Mouse (Mus musculus) embryonic facial prominence, embryonic 15.5 days (tissue): ENCODE measurements around the gene Olfr1346. TPM values are rescaled to one million over a fixed set of nuclear protein-coding genes. Genes with fewer than 3 reads are reported as not detected.
"Not testable (repeated sequence)": the region's sequence is repeated elsewhere in the genome, so short reads cannot be mapped to it uniquely, and the experiment has no call there.

Experiments
- ATAC-seq: fragments of 200-750 bp; cut with Nextera tagmentation; 2 replicates; pipeline ENCODE4 v1.8.0; 2017; ENCODE audit warnings: low read depth, moderate TSS enrichment; ENCODE audit not compliant: insufficient number of reproducible peaks, low FRiP score, low TSS enrichment
- H3K27ac ChIP-seq: fragments of 300-500 bp; sonication (generic); replicated peaks from 2 replicates; pipeline ENCODE4 v1.5.1; 2015; ENCODE audit warnings: mild to moderate bottlenecking, inconsistent platforms
- H3K27me3 ChIP-seq: fragments of 300-500 bp; sonication (generic); 2 replicates; pipeline ENCODE4 v1.6.1; 2015; ENCODE audit warnings: inconsistent platforms
- H3K36me3 ChIP-seq: fragments of 300-500 bp; sonication (generic); 2 replicates; pipeline ENCODE4 v1.6.1; 2015; ENCODE audit warnings: mild to moderate bottlenecking, inconsistent platforms
- H3K4me1 ChIP-seq: fragments of 300-500 bp; sonication (generic); 2 replicates; pipeline ENCODE4 v1.6.1; 2015; ENCODE audit warnings: inconsistent platforms
- H3K4me2 ChIP-seq: fragments of 300-500 bp; sonication (generic); replicated peaks from 2 replicates; pipeline ENCODE4 v1.6.1; 2015; ENCODE audit warnings: mild to moderate bottlenecking, inconsistent platforms
- H3K4me3 ChIP-seq: fragments of 300-500 bp; sonication (generic); replicated peaks from 2 replicates; pipeline ENCODE4 v1.5.1; 2015; ENCODE audit warnings: mild to moderate bottlenecking, inconsistent platforms
- H3K9ac ChIP-seq: fragments of 300-500 bp; sonication (generic); 2 replicates; pipeline ENCODE4 v1.6.1; 2015; ENCODE audit warnings: inconsistent platforms
- H3K9me3 ChIP-seq: fragments of 300-500 bp; sonication (generic); replicated peaks from 2 replicates; pipeline ENCODE4 v1.6.1; 2016; ENCODE audit warnings: inconsistent platforms
- WGBS: fragments of 180-500 bp; shearing (Covaris S2); methylation state at CpG from one replicate; pipeline ENCODE4 v1.1.7; 2015; 5-methylcytosine and 5-hydroxymethylcytosine counted together
- polyA plus RNA-seq: library from polyadenylated mRNA; unstranded; fragments of >200 nt; fragmentation: Nextera tagmentation; extraction: Ambion mirVana; gene quantifications from 2 replicates; pipeline ENCODE4 v1.2.1, GENCODE M21; 2015

The Olfr1346 gene
- not detected in 2 replicates for polyA plus RNA-seq

DNA sequence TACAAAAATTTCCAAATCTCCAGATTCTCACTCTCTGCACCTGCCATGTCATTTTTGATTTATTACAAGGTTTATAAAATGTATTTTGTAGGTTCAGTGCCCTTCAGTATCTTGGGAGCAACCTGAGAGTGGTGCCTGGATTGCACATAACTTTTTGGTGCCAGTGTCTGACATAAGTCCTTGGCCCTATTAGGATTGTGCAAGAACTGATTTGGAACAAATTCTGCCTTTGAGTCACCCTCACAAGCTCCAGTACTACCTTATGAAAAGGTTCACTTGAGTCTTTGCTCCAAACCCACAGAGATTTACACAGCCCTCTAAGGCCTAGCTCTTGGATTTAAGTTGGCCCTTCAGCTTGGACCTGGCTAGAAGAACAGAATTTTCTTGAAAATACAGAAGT lies at the start of gene Olfr1346:
Gene Olfr1346, plus strand, starts transcription at position 151 of the 400 bp plus-strand sequence.
- no peak within 1 kb of the TSS for H3K4me3 ChIP-seq
- no peak within 1 kb of the TSS for H3K9ac ChIP-seq
- no peaks in the 10 kb centered on the region for H3K36me3 ChIP-seq
- ATAC-seq: no peak
- no peak within 1 kb of the TSS for H3K4me2 ChIP-seq
- no peaks in the 10 kb centered on the region for H3K27me3 ChIP-seq
- no peaks in the 10 kb centered on the region for H3K9me3 ChIP-seq
- no peaks in the 10 kb centered on the region for H3K4me1 ChIP-seq
- no peak within 1 kb of the TSS for H3K27ac ChIP-seq

DNA sequence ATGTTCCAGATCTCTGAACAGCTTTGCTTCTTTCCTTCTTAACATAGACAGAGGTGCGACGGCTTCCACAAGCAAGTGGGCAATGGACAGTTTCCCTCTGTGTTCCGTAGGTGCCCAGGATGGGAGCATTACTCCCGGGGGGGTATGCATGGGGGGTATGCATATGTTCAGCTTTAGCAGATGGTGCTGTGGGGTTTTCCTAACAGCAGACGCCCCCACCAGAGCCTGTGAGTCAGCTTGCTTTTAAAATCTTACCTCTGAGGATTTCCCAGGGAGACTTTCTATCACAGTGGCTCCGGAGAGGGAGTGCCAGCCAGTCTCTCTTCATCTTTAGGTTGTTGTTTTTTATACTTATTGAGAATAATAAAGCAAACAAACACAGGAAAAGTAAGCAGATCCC lies 47.0 kb upstream of the Olfr1346 start:
- ATAC-seq: no peak
- Histone ChIP-seq H3K4me3 (no peak overlapping the region), H3K4me2 (no peak overlapping the region), H3K27ac (no peak overlapping the region), H3K9me3 (no peaks in the 10 kb centered on the region), H3K36me3 (no peaks in the 10 kb centered on the region), H3K4me1 (no peaks in the 10 kb centered on the region), H3K9ac (no peak overlapping the region), H3K27me3 (no peaks in the 10 kb centered on the region)
- 70% methylated on average over 6 of the region's 6 CpGs for WGBS

DNA sequence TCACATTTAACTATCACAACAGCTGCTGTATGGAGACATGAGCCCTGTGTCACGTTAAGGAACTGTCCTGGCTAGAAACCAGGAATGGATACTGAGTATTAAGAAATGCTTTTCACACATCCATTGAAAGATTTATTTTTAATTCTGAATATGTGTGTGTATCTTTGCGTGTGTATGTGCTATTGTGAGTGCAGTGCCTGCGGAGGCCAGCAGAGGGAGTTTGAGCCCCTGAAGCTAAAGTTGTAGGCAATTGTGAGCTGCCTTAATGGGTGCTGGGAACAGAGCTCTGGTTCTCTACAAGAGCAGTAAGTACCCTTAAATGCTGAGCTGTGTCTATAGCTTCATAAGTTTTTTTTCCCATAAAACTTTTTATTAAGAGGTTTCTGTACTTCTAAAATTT lies 37.5 kb upstream of the Olfr1346 start:
- no peak overlapping the region for H3K4me3 ChIP-seq
- H3K9ac ChIP-seq: no peak overlapping the region
- no peak overlapping the region for H3K4me2 ChIP-seq
- H3K27ac ChIP-seq: no peak overlapping the region
- no peak for ATAC-seq
- no peaks in the 10 kb centered on the region for H3K36me3 ChIP-seq
- no peaks in the 10 kb centered on the region for H3K27me3 ChIP-seq
- 81% methylated on average over 3 of the region's 3 CpGs for WGBS
- H3K4me1 ChIP-seq: no peaks in the 10 kb centered on the region
- H3K9me3 ChIP-seq: no peaks in the 10 kb centered on the region

DNA sequence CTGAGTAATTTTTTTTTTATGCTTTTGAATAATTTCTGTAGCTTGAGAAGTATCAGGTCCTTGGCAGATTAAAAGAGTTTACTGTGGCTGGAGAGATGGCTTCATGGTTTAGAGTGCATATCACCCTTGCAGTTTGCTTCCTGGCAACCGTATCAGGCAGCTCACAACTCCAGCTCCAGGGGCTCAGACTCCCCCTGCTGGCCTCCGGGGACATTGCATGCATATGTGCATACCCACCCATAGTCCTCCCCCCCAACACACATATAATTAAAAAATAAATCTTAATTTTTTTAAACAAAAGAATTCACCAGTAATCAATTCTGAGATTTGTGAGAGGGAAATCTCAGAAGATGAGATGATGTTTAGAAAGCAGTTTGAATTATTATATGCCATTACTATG lies 36.6 kb upstream of the Olfr1346 start:
- whole genome bisulfite sequencing: 40% methylated on average over 2 of the region's 2 CpGs
- Histone ChIP-seq H3K4me1 (no peaks in the 10 kb centered on the region), H3K9me3 (no peaks in the 10 kb centered on the region)

DNA sequence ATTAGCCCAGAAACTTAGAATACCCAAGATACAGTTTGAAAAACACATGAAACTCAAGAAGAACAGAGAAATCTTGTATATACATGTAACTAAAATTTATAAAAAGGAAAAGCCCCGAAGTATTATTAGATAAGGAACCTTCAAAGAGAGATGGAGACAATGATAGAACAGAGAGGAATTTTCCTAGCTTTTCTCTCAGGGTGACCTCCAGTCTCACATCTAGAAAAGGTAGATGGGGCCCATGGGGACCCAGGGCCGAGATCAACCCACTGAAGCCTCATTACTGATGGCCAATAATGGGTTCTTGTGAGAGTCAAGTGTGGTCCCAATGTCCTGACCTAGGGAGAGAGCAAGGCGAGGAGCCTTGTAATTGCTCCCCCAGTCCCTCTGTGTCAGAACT lies 28.5 kb upstream of the Olfr1346 start, which contains the start of gene Olfr1344:
Gene Olfr1344, plus strand, starts transcription at position 301 of the 400 bp plus-strand sequence.
- no peak for ATAC-seq
- WGBS: 68% methylated on average over 3 of the region's 3 CpGs

More for the DNA sequence above, 36.6 kb upstream of the Olfr1346 start:
- Histone ChIP-seq H3K27ac (no peak overlapping the region), H3K9ac (no peak overlapping the region), H3K36me3 (no peaks in the 10 kb centered on the region), H3K4me2 (no peak overlapping the region), H3K4me3 (no peak overlapping the region), H3K27me3 (no peaks in the 10 kb centered on the region)
- no peak for ATAC-seq

DNA sequence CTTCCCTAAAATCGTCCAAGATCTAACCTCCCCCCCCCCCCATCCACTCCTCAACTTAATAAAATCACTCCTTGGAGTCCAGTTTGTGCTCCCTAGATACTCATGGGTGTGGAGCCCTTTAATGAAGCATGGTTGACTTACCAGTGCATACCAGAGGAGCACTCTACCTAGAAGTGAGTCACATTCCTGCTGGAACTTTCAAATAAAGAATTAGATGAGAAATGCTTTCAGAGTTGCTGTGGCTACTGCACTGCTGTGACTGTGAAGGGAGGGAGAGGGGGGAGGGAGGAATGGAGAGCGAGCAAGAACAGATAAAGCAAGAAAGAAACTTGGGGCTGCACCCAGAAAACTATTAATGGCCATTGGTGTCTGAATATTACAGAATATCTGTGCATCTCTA lies 25.7 kb upstream of the Olfr1346 start:
- H3K27ac ChIP-seq: no peak overlapping the region
- no peaks in the 10 kb centered on the region for H3K36me3 ChIP-seq
- H3K9ac ChIP-seq: no peak overlapping the region
- H3K4me2 ChIP-seq: no peak overlapping the region
- H3K9me3 ChIP-seq: no peaks in the 10 kb centered on the region
- WGBS: 75% methylated on average over 2 of the region's 2 CpGs
- H3K27me3 ChIP-seq: no peaks in the 10 kb centered on the region
- no peaks in the 10 kb centered on the region for H3K4me1 ChIP-seq
- no peak overlapping the region for H3K4me3 ChIP-seq
- ATAC-seq: no peak

More for the DNA sequence above, 28.5 kb upstream of the Olfr1346 start, which contains the start of gene Olfr1344:
- no peaks in the 10 kb centered on the region for H3K9me3 ChIP-seq
- no peak within 1 kb of the TSS for H3K9ac ChIP-seq
- no peak within 1 kb of the TSS for H3K4me2 ChIP-seq
- no peaks in the 10 kb centered on the region for H3K36me3 ChIP-seq
- H3K4me3 ChIP-seq: no peak within 1 kb of the TSS
- H3K27ac ChIP-seq: no peak within 1 kb of the TSS
- H3K27me3 ChIP-seq: no peaks in the 10 kb centered on the region
- H3K4me1 ChIP-seq: no peaks in the 10 kb centered on the region

DNA sequence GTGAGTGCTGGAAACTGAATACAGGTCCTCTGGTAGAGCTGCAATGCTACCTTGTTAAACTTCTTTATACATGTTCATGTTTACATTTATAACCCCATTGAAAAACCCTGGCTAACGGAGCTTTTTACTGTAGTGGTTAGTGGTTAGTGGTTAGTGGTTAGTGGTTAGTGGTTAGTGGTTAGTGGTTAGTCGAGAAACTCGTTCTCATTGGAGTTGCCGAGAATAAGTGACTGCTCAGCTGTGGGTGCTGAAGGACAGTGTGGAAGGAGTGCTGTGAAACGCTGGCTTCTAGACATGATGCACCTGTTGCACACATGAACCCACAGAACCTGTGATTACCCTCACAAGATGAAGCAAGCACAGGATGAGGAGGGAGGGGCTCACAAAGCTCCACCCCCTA lies 19.1 kb upstream of the Olfr1346 start:
- WGBS: 79% methylated on average over 5 of the region's 5 CpGs
- no peaks in the 10 kb centered on the region for H3K4me1 ChIP-seq
- no peak for ATAC-seq
- H3K36me3 ChIP-seq: no peaks in the 10 kb centered on the region
- no peaks in the 10 kb centered on the region for H3K9me3 ChIP-seq
- no peak overlapping the region for H3K4me2 ChIP-seq
- H3K27ac ChIP-seq: no peak overlapping the region
- H3K9ac ChIP-seq: no peak overlapping the region
- H3K4me3 ChIP-seq: no peak overlapping the region
- no peaks in the 10 kb centered on the region for H3K27me3 ChIP-seq

DNA sequence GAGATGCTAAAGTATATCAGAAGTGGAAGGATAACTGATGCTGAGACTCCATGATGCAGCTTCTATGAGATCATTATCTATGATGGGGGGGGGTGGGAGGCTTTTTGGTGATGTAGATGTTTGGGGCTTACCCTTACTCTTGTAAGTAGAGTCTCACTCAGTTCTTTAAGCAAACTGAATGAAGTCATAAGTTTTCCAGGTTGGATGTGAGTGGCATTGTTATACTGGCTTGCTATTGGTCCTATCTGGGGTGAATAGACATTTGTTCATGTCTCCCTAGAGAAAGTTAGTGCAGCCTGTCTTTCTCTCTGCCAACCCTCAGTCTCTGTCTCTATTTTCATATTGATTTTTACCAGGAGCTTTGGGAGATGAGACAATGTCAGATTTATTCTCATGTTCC lies 11.0 kb upstream of the Olfr1346 start, which contains the start of gene Olfr1336:
Gene Olfr1336, plus strand, starts transcription at position 301 of the 400 bp plus-strand sequence.
- Histone ChIP-seq H3K27me3 (no peaks in the 10 kb centered on the region), H3K9ac (no peak within 1 kb of the TSS), H3K4me3 (no peak within 1 kb of the TSS), H3K4me1 (no peaks in the 10 kb centered on the region), H3K4me2 (no peak within 1 kb of the TSS), H3K27ac (no peak within 1 kb of the TSS), H3K9me3 (0 out of 2 replicates have a peak, but pooled peaks cover 3% of the 10 kb centered on the region), H3K36me3 (no peaks in the 10 kb centered on the region)
- ATAC-seq: no peak

DNA sequence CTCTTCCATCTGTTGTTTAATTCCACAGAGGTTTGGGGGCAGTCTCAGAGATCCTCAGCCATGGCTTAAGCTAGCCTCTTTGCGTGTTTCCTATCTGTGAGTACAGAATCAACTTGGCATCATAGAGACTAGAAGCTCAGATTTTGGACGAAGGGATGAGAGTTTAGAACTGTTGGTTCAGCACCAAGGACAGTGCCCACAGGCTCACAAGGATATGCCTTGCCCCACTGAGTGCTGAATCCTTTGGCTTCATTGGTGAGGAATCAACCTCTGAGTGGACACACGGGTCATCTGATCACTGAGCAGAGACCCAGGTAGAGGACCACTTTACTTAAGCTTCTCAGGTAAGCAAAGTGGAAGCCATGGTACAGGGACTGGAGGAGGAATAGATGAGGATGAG lies 10.5 kb upstream of the Olfr1346 start:
- WGBS: 49% methylated on average over 3 of the region's 3 CpGs
- H3K4me2 ChIP-seq: no peak overlapping the region
- no peaks in the 10 kb centered on the region for H3K27me3 ChIP-seq
- no peak for ATAC-seq
- 0 out of 2 replicates have a peak, but pooled peaks cover 3% of the 10 kb centered on the region for H3K9me3 ChIP-seq
- H3K4me1 ChIP-seq: no peaks in the 10 kb centered on the region
- no peak overlapping the region for H3K9ac ChIP-seq
- no peak overlapping the region for H3K4me3 ChIP-seq
- no peak overlapping the region for H3K27ac ChIP-seq
- no peaks in the 10 kb centered on the region for H3K36me3 ChIP-seq

DNA sequence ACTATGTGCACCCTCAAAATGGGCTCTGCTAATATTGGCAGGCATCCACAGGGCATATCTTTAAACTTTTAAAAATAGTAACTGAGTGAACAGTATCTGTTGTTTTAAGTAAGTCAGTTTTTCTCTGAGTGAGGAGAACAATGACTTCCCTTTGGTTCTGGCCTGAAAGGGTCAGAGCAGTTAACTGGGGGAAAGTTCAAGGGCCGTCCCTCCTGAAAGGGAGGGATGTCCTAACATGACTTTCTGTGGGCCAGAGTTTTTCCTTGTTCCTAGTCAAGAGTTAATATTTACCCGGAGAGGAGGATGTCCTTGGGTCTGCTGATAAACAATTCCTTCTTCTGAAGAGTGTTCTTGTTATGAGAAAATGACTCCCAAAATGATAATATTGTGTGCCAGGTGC lies 10.7 kb downstream of the Olfr1346 start:
- H3K4me2 ChIP-seq, H3K27ac ChIP-seq, H3K27me3 ChIP-seq, ATAC-seq, H3K4me1 ChIP-seq, H3K36me3 ChIP-seq, H3K4me3 ChIP-seq, H3K9ac ChIP-seq, H3K9me3 ChIP-seq: not testable (repeated sequence)
- WGBS: 75% methylated on average over 2 of the region's 2 CpGs

DNA sequence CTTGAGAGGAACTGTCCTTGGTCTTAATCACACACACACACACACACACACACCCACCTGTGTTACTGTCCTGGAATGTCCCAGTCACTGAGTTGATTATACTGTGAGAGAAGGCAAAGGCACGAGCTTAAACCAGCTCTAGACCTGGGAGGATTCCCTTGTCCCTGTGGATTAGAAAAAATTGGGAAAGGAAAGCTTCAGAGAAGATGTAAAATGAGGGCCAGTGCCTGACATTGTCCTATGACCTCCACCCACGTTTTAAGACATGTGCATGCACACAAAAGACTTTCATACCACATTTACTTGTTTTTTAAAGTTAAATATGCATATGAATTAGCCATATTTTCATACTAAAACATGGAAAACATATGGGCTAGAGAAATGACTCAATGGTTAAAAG lies 19.9 kb downstream of the Olfr1346 start, which contains the start of gene Olfr5:
Gene Olfr5, minus strand, starts transcription at position 101 of the 400 bp plus-strand sequence.
- Histone ChIP-seq H3K4me1 (no peaks in the 10 kb centered on the region), H3K36me3 (no peaks in the 10 kb centered on the region), H3K4me2 (no peak within 1 kb of the TSS), H3K4me3 (no peak within 1 kb of the TSS), H3K9me3 (no peaks in the 10 kb centered on the region), H3K27me3 (no peaks in the 10 kb centered on the region), H3K9ac (no peak within 1 kb of the TSS), H3K27ac (no peak within 1 kb of the TSS)
- 19% methylated on average over 2 of the region's 2 CpGs for WGBS
- ATAC-seq: no peak

DNA sequence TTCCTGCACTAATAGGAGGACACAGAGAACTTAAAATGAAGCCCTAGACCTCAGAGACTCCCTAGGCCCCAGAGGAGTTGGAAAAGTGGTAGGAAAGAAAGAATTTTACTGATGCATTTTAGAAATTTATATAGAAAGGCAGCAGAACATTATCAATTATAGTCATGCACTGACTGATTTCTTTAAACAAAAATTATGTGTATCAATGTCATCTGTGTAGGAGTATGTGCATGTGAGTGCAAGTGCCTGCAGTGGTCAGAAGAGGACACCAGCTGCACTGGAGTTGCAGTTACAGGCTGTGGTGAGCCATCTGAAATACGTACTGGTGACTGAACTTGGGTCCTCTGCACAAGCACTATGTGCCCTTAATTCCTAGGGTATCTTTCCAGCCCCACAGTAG lies 32.8 kb downstream of the Olfr1346 start, which contains the start of gene Olfr1347:
Gene Olfr1347, minus strand, starts transcription at position 101 of the 400 bp plus-strand sequence.
- no peak within 1 kb of the TSS for H3K4me2 ChIP-seq
- H3K9ac ChIP-seq: no peak within 1 kb of the TSS
- 56% methylated on average over 1 of the region's 1 CpGs for WGBS
- H3K27ac ChIP-seq: no peak within 1 kb of the TSS
- H3K4me1 ChIP-seq: no peaks in the 10 kb centered on the region
- ATAC-seq: no peak
- no peaks in the 10 kb centered on the region for H3K36me3 ChIP-seq
- H3K27me3 ChIP-seq: no peaks in the 10 kb centered on the region
- no peak within 1 kb of the TSS for H3K4me3 ChIP-seq
- H3K9me3 ChIP-seq: no peaks in the 10 kb centered on the region; the same call in 1 of the 2 replicates
